Mouse (Mus musculus): ENCODE data around the gene Gm5148. TPM values are rescaled to one million over a fixed set of nuclear protein-coding genes. Genes with fewer than 3 reads are reported as not detected.

The Gm5148 gene
- polyA plus RNA-seq (2015; fragmentation: Nextera tagmentation; extraction: Ambion mirVana): 2.2 and 2.6 TPM in 2 replicates

- ATAC-seq (ENCODE audit: insufficient read depth): peak; percentile 43; the same call in 1 of the 2 replicates
- 3% methylated on average over 24 of the region's 24 CpGs for WGBS (ENCODE audit: insufficient replicate concordance)
- H3K9ac ChIP-seq: no peak within 1 kb of the TSS
- no peaks in the 10 kb centered on the region for H3K36me3 ChIP-seq (replicated peaks)
- peaks cover 24% of the 10 kb centered on the region for H3K4me1 ChIP-seq (replicated peaks)
- peak within 1 kb of the TSS; percentile 33 for H3K4me3 ChIP-seq (replicated peaks)
- H3K9me3 ChIP-seq (replicated peaks): no peaks in the 10 kb centered on the region
- peak within 1 kb of the TSS; percentile 57 for H3K27ac ChIP-seq (replicated peaks)
- peaks cover 45% of the 10 kb centered on the region for H3K27me3 ChIP-seq
- peak within 1 kb of the TSS; percentile 57 for H3K4me2 ChIP-seq
Measured at GRCm38 (mm10) chr3:37724171-37724804, at the start of gene Gm5148. Gene Gm5148, minus strand, starts transcription at chr3:37724490.

DNA sequence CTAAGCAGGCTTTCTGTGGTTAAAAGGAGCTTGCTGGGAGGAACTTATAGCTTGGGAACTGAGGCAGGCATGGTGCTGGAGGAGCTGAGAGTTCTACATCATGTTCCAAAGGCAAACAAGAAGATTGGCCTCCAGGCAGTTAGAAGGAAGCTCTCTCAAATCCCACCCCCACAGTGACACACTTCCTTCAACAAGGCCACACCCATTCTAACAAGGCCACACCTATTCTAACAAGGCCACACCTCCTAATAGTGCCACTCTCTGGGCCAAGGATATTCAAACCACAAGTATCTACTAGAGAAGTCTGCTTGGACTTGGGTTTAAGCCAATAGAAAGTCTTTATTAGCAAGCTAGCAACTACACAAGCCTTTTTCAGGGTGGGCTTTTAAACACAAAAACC lies 46.7 kb upstream of the Gm5148 start:
- no peak for ATAC-seq (ENCODE audit: insufficient read depth)
- Histone ChIP-seq H3K4me3 (replicated peaks) (no peak overlapping the region), H3K9ac (no peak overlapping the region), H3K36me3 (replicated peaks) (no peaks in the 10 kb centered on the region), H3K4me2 (no peak overlapping the region), H3K4me1 (replicated peaks) (no peaks in the 10 kb centered on the region; the same call in 1 of the 2 replicates), H3K9me3 (replicated peaks) (no peaks in the 10 kb centered on the region), H3K27me3 (no peaks in the 10 kb centered on the region), H3K27ac (replicated peaks) (no peak overlapping the region)

DNA sequence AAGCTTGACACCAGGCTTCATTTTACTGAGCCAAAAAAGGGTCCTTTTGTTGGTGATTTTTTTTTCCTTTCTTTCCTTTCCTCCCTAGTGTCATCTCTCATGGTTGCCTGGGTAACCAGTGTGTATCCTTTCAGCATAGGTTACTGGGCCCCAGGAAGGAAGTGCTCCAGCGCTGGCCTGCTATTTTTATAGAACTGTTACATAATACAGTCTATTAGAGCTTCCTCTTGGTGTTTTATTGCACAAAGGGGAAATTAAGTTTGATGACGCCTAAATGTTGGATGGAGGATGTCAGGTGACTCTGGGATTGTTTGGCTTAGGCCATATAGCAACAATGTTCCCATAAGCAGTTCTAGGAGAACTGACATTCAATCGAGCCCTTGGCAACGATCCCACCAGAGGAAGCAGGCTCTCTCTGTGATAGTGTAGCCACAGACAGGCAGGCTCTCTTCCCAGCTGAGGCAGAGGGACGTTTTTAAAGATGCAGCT lies 45.0 kb upstream of the Gm5148 start:
- peak; percentile 57 for ATAC-seq (ENCODE audit: insufficient read depth)
- Histone ChIP-seq H3K27ac (replicated peaks) (peak overlapping the region; percentile 24; the same call in 1 of the 2 replicates), H3K9me3 (replicated peaks) (no peaks in the 10 kb centered on the region), H3K4me2 (peak overlapping the region; percentile 27; the same call in 1 of the 2 replicates), H3K27me3 (no peaks in the 10 kb centered on the region), H3K36me3 (replicated peaks) (no peaks in the 10 kb centered on the region), H3K4me1 (replicated peaks) (no peaks in the 10 kb centered on the region; the same call in 1 of the 2 replicates), H3K9ac (no peak overlapping the region), H3K4me3 (replicated peaks) (no peak overlapping the region)
- WGBS (ENCODE audit: insufficient replicate concordance): 6% methylated on average over 5 of the region's 5 CpGs

GRCm38 (mm10) chr3:37767147-37768015 lies 43.1 kb upstream of the Gm5148 start:
- ATAC-seq (ENCODE audit: insufficient read depth): no peak
- WGBS (ENCODE audit: insufficient replicate concordance): 57% methylated on average over 12 of the region's 12 CpGs
- Histone ChIP-seq H3K4me3 (replicated peaks) (no peak overlapping the region), H3K4me2 (no peak overlapping the region), H3K4me1 (replicated peaks) (peaks cover 3% of the 10 kb centered on the region; the same call in 1 of the 2 replicates), H3K27me3 (no peaks in the 10 kb centered on the region), H3K36me3 (replicated peaks) (no peaks in the 10 kb centered on the region), H3K27ac (replicated peaks) (no peak overlapping the region), H3K9ac (no peak overlapping the region), H3K9me3 (replicated peaks) (no peaks in the 10 kb centered on the region)

DNA sequence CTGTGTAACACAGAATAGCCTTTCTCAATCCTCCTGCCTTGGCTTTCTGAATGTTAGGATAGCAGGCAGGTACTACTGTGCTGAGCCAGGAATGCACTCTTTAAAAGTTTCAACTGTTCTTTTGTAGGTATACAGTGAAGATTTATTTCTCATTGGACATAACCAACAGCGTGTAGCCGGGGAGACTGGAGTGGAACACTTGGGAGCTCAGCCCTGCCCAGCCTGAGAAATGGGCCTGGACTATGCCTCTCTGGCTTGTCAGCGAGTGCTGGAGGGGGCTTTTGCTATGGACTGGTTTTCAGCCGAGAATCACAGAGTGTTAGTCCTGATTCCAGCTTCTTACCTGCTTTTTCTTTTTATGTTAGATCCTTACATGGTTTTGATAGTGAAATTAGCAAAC lies 42.3 kb upstream of the Gm5148 start:
- H3K4me2 ChIP-seq: no peak overlapping the region
- no peak overlapping the region for H3K4me3 ChIP-seq (replicated peaks)
- no peak for ATAC-seq (ENCODE audit: insufficient read depth)
- WGBS (ENCODE audit: insufficient replicate concordance): 67% methylated on average over 4 of the region's 4 CpGs
- no peaks in the 10 kb centered on the region for H3K9me3 ChIP-seq (replicated peaks)
- H3K9ac ChIP-seq: no peak overlapping the region
- H3K27ac ChIP-seq (replicated peaks): no peak overlapping the region
- no peaks in the 10 kb centered on the region for H3K27me3 ChIP-seq
- H3K36me3 ChIP-seq (replicated peaks): no peaks in the 10 kb centered on the region
- H3K4me1 ChIP-seq (replicated peaks): peaks cover 9% of the 10 kb centered on the region; the same call in 1 of the 2 replicates

DNA sequence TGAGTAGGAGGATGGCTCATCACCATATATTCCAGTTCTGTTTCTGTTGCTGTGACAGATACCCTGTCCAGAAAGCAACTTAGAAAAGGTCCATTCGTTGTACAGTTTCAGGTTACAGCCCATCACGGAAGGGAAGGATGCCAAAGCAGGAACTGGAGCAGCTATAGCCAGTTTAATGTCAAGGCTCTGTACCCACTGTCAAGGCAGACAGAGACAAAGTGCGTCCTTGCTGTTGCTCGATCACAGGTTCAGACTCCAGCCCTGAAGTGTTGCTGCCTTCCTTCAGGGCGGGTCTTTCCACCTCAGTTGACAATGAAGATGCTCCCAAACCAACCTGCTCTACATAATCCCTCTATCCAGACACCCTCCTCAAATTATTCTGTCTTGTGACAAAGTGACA lies 41.7 kb upstream of the Gm5148 start:
- H3K9ac ChIP-seq: no peak overlapping the region
- no peaks in the 10 kb centered on the region for H3K27me3 ChIP-seq
- H3K9me3 ChIP-seq (replicated peaks): no peaks in the 10 kb centered on the region
- peaks cover 11% of the 10 kb centered on the region for H3K4me1 ChIP-seq (replicated peaks)
- WGBS (ENCODE audit: insufficient replicate concordance): 70% methylated on average over 5 of the region's 5 CpGs
- no peaks in the 10 kb centered on the region for H3K36me3 ChIP-seq (replicated peaks)
- no peak overlapping the region for H3K4me3 ChIP-seq (replicated peaks)
- no peak for ATAC-seq (ENCODE audit: insufficient read depth)
- H3K27ac ChIP-seq (replicated peaks): no peak overlapping the region
- H3K4me2 ChIP-seq: no peak overlapping the region

GRCm38 (mm10) chr3:37765275-37765674 lies 41.0 kb upstream of the Gm5148 start:
- WGBS (ENCODE audit: insufficient replicate concordance): 36% methylated on average over 3 of the region's 3 CpGs
- no peaks in the 10 kb centered on the region for H3K36me3 ChIP-seq (replicated peaks)
- no peak overlapping the region for H3K4me3 ChIP-seq (replicated peaks)
- ATAC-seq (ENCODE audit: insufficient read depth): no peak
- H3K4me1 ChIP-seq (replicated peaks): peaks cover 15% of the 10 kb centered on the region
- H3K4me2 ChIP-seq: no peak overlapping the region
- no peak overlapping the region for H3K27ac ChIP-seq (replicated peaks)
- no peaks in the 10 kb centered on the region for H3K27me3 ChIP-seq
- H3K9ac ChIP-seq: no peak overlapping the region
- no peaks in the 10 kb centered on the region for H3K9me3 ChIP-seq (replicated peaks)

- ATAC-seq (ENCODE audit: insufficient read depth): no peak
- no peak overlapping the region for H3K9ac ChIP-seq
Measured at GRCm38 (mm10) chr3:37762303-37762702, 38.0 kb upstream of the Gm5148 start.

GRCm38 (mm10) chr3:37761741-37762140 lies 37.5 kb upstream of the Gm5148 start:
- peaks cover 36% of the 10 kb centered on the region for H3K4me1 ChIP-seq (replicated peaks)
- H3K9me3 ChIP-seq (replicated peaks): no peaks in the 10 kb centered on the region
- no peak overlapping the region for H3K4me3 ChIP-seq (replicated peaks)
- no peak overlapping the region for H3K4me2 ChIP-seq
- ATAC-seq (ENCODE audit: insufficient read depth): no peak
- H3K27ac ChIP-seq (replicated peaks): no peak overlapping the region
- H3K36me3 ChIP-seq (replicated peaks): no peaks in the 10 kb centered on the region
- no peaks in the 10 kb centered on the region for H3K27me3 ChIP-seq
- H3K9ac ChIP-seq: no peak overlapping the region
- WGBS (ENCODE audit: insufficient replicate concordance): 30% methylated on average over 5 of the region's 5 CpGs

More at GRCm38 (mm10) chr3:37762303-37762702, 38.0 kb upstream of the Gm5148 start:
- Histone ChIP-seq H3K4me3 (replicated peaks) (no peak overlapping the region), H3K4me1 (replicated peaks) (peaks cover 32% of the 10 kb centered on the region), H3K36me3 (replicated peaks) (no peaks in the 10 kb centered on the region), H3K9me3 (replicated peaks) (no peaks in the 10 kb centered on the region), H3K27me3 (no peaks in the 10 kb centered on the region), H3K27ac (replicated peaks) (no peak overlapping the region), H3K4me2 (no peak overlapping the region)
- 25% methylated on average over 3 of the region's 3 CpGs for WGBS (ENCODE audit: insufficient replicate concordance)

DNA sequence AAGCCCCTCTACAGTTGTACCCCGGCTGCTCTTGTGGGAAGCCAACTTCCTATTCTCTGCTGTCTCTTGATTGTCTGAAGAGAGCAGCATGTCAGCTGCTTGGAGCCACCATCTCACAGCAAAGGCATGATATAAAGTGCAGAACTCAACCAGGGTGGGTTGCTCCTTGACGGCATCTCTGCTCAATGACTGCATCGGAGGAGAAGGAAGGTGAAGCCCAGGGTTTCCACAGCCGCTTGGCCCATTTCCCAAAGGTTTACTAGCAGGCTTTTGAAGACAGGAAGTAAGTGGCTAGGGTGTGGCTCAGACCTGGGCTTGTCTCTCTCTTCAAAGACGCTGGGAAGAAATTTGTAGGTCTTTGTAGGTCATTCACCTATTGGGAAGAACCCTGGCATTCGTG lies 36.6 kb upstream of the Gm5148 start:
- Histone ChIP-seq H3K4me1 (replicated peaks) (peaks cover 39% of the 10 kb centered on the region), H3K9ac (no peak overlapping the region), H3K9me3 (replicated peaks) (no peaks in the 10 kb centered on the region), H3K27ac (replicated peaks) (no peak overlapping the region), H3K4me2 (no peak overlapping the region), H3K27me3 (no peaks in the 10 kb centered on the region), H3K36me3 (replicated peaks) (no peaks in the 10 kb centered on the region), H3K4me3 (replicated peaks) (no peak overlapping the region)
- no peak for ATAC-seq (ENCODE audit: insufficient read depth)
- WGBS (ENCODE audit: insufficient replicate concordance): 15% methylated on average over 6 of the region's 6 CpGs

DNA sequence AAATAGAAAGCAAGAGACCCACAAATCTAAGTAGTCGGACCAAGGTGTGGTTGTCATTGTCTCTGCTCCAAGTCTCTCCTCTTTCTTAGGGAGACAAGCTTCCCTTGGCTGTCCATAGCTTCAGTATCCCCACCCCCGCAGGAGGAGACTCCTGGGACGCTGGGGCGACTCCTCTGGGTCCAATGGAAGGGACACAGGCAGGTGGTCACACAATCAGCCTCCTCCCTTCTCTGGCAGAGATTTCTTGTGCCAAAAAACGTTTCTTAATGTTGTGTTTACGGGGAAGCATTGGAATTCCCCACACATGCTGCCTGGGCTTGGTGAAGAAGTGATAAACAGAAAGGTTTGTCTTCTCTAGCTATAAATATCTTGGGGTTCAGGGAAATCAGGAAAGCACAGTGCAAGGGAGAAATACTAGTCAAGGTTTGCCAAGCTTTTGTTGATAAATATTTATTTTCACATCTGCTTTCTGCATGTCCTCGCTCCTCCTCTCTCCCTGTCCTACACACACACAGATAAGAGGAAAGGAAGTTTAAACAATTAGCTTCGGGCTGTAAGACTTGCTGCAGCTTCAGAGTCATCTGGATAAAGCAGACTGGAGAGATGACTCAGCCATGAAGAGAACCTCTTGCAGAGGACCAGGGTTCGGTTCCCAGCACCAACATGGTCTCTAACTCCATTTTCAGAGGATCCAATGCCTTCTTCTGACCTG lies 34.5 kb upstream of the Gm5148 start:
- WGBS (ENCODE audit: insufficient replicate concordance): 15% methylated on average over 9 of the region's 9 CpGs

More for the DNA sequence above, 34.5 kb upstream of the Gm5148 start:
- Histone ChIP-seq H3K4me3 (replicated peaks) (no peak overlapping the region), H3K9ac (no peak overlapping the region), H3K36me3 (replicated peaks) (no peaks in the 10 kb centered on the region), H3K4me1 (replicated peaks) (peaks cover 39% of the 10 kb centered on the region), H3K27ac (replicated peaks) (peak overlapping the region; percentile 75), H3K4me2 (peak overlapping the region; percentile 45), H3K27me3 (no peaks in the 10 kb centered on the region), H3K9me3 (replicated peaks) (no peaks in the 10 kb centered on the region)
- peak; percentile 26; the same call in 1 of the 2 replicates for ATAC-seq (ENCODE audit: insufficient read depth)

Data from liver, embryonic 15.5 days (tissue).